Mouse (Mus musculus) embryonic fibroblast, embryonic 13.5 days (primary cell): ENCODE measurements around the gene Hint3.

Source experiments
- CTCF ChIP-seq: IDR thresholded peaks from 2 replicates; pipeline ENCODE4 v1.5.1; 2011; ENCODE audit warnings: mild to moderate bottlenecking, control low read depth, low read length, moderate library complexity, borderline replicate concordance; ENCODE audit not compliant: insufficient read depth
- POLR2A ChIP-seq: IDR thresholded peaks from 2 replicates; pipeline ENCODE4 v1.6.1; 2011; ENCODE audit warnings: low read depth, mild to moderate bottlenecking, control low read depth, low read length, moderate library complexity

GRCm38 (mm10) chr10:30629977-30630376 lies 545 bp upstream of the Hint3 start:
- no peak for TF ChIP-seq CTCF
- no peak for TF ChIP-seq POLR2A
